In genomic region chr17:67013217-67013616, GRCm38 (mm10) we compare ENCODE assay signal across 19 mouse cellular contexts.
DNase-seq lines count a peak whose midpoint lies in the region; ATAC-seq and TF ChIP-seq lines count a peak whose summit lies in the region.
"Had no signal": no experiment of that assay in that cellular context is flagged by ENCODE, and none has a peak within 500 bp of the region (broad histone marks: within the 10 kb centered on the region; RNA-seq: fewer than 3 reads in every experiment).

No protein-coding gene starts in this region.

- WGBS in lung, adult 2 months, result 82% methylated on average over 6 of the region's 6 CpGs

- ATAC-seq in frontal cortex, adult (ENCODE audit: low TSS enrichment), result peak; percentile 54
- ATAC-seq: liver, embryonic 12.5 days had no signal

- no peak for TF ChIP-seq CTCF in lung, adult 2 months (IDR thresholded peaks at IDR 0.05; ENCODE audit: insufficient read depth, low read length)

- DNase-seq in frontal cortex, postnatal 25 days (ENCODE audit: low spot score in 2 of 2), result no peak
- peak; percentile 50 for DNase-seq in left cerebral cortex, adult 11 months (ENCODE audit: low spot score)
- no peak for DNase-seq in left cerebral cortex, postnatal 4 days
- peak; percentile 22 to 76 for DNase-seq in left cerebral cortex, adult 9 months (ENCODE audit: low spot score in 2 of 2)
- DNase-seq in right cerebral cortex, postnatal 25 days, result peak; percentile 41
- DNase-seq in urinary bladder, adult 2 months (ENCODE audit: low spot score), result no peak
- no peak for DNase-seq in lung, adult 2 months
- DNase-seq: adrenal gland, postnatal 25 days; cerebellum, adult 11-12 months; gastrocnemius, postnatal 36 days; heart, postnatal 36 days; kidney, adult 2 months; lung, adult 18-20 months; lung, postnatal 14 days had no signal

- peaks cover 2% of the 10 kb centered on the region; the same call in 1 of the 2 replicates for H3K4me1 ChIP-seq in lung, adult 2 months (ENCODE audit: control insufficient read depth, insufficient read depth, low read length)
- H3K4me1 ChIP-seq: heart, embryonic 15.5 days; limb, embryonic 13.5 days; liver, embryonic 12.5 days had no signal

- intact Hi-C loops in left cerebral cortex, postnatal 4 days (cut with DNase I), result no loop called here

- no peak for TF ChIP-seq POLR2A in lung, adult 2 months (IDR thresholded peaks at IDR 0.05; ENCODE audit: borderline replicate concordance, extremely low read depth, low read depth, low read length)

- no peak overlapping the region for H3K4me3 ChIP-seq in lung, adult 2 months (replicated peaks; ENCODE audit: extremely low read depth, low read depth, low read length)
- H3K4me3 ChIP-seq: heart, embryonic 15.5 days; limb, embryonic 13.5 days; liver, embryonic 12.5 days; neural tube, embryonic 15.5 days had no signal

Comparison
In these comparisons a context has a peak if more than half of its experiments do, and no peak if none do; other contexts are left out.
1. DNase-seq: peak in left cerebral cortex, adult 11 months (single experiment), left cerebral cortex, adult 9 months (2 of 2) and right cerebral cortex, postnatal 25 days (single experiment); none in frontal cortex, postnatal 25 days (0 of 2), left cerebral cortex, postnatal 4 days (single experiment), urinary bladder, adult 2 months (single experiment) and lung, adult 2 months (single experiment).